In the genomic region with DNA sequence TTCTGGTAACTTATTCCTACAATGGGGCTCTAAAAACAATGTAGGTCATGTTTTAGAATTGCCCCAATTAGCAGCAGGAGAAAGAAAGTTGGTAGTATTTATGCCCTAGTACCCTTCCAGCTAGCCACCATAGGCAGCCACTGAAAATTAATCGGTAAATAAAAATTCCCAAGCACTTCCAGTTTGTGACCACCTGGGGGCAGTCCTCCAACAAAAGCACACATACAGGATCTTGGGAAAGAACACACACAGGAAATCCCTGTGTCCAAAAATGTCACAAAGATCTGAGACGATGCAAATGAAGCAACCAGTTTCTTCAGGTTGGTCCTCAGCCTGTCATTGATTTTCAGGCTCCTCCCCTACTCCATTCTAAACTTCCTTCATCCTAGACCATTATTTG, we compare ENCODE assay signal across 9 mouse cellular contexts.
DNase-seq lines count a peak whose midpoint lies in the region; ATAC-seq and TF ChIP-seq lines count a peak whose summit lies in the region.
"Had no signal": no experiment of that assay in that cellular context is flagged by ENCODE, and none has a peak within 500 bp of the region (broad histone marks: within the 10 kb centered on the region; RNA-seq: fewer than 3 reads in every experiment).

No protein-coding gene starts in this region.

- H3K36me3 ChIP-seq in forebrain, embryonic 11.5 days (ENCODE audit: control insufficient read depth, insufficient read depth, low read length): no peaks in the 10 kb centered on the region
- no peaks in the 10 kb centered on the region for H3K36me3 ChIP-seq in forebrain, embryonic 10.5 days (replicated peaks)
- no peaks in the 10 kb centered on the region for H3K36me3 ChIP-seq in lung, embryonic 14.5 days (ENCODE audit: insufficient read depth)
- H3K36me3 ChIP-seq: heart, embryonic 13.5 days had no signal

- no peak overlapping the region for H3K27ac ChIP-seq in forebrain, embryonic 11.5 days (ENCODE audit: low read depth, low read length)
- H3K27ac ChIP-seq in forebrain, embryonic 10.5 days: no peak overlapping the region
- no peak overlapping the region for H3K27ac ChIP-seq in lung, embryonic 14.5 days (ENCODE audit: low read depth)
- H3K27ac ChIP-seq: heart, embryonic 13.5 days had no signal

- ATAC-seq in forebrain, embryonic 11.5 days (replicated peaks; ENCODE audit: low FRiP score): peak; percentile 18
- no peak for ATAC-seq in lung, embryonic 14.5 days (ENCODE audit: insufficient read depth)

- DNase-seq in forebrain, embryonic 11.5 days (ENCODE audit: low spot score): peak; percentile 66
- no peak for DNase-seq in forebrain, embryonic 10.5 days (ENCODE audit: extremely low spot score, low spot score)
- peak; percentile 19 for DNase-seq in right cerebral cortex, adult 18-20 months
- DNase-seq in right cerebral cortex, postnatal 25 days: no peak
- DNase-seq in cerebellum, postnatal 25 days: peak; percentile 34 to 59
- peak; percentile 22 to 67 for DNase-seq in kidney, adult 8-10 months
- DNase-seq in lung, embryonic 14.5 days: peak; percentile 67
- peak; percentile 7 for DNase-seq in thymus, postnatal 0 days (ENCODE audit: low spot score)

- peak; percentile 65 for TF ChIP-seq CTCF in lung, embryonic 14.5 days (IDR thresholded peaks at IDR 0.05; ENCODE audit: low read depth)

- 51% methylated on average over 2 of the region's 2 CpGs for WGBS in forebrain, embryonic 11.5 days
- WGBS in forebrain, embryonic 10.5 days: 58% methylated on average over 2 of the region's 2 CpGs
- 36% methylated on average over 2 of the region's 2 CpGs for WGBS in lung, embryonic 14.5 days

- H3K4me1 ChIP-seq in forebrain, embryonic 11.5 days (replicated peaks; ENCODE audit: control insufficient read depth, insufficient read depth, low read length): no peaks in the 10 kb centered on the region
- H3K4me1 ChIP-seq in forebrain, embryonic 10.5 days: no peaks in the 10 kb centered on the region
- no peaks in the 10 kb centered on the region for H3K4me1 ChIP-seq in lung, embryonic 14.5 days (ENCODE audit: insufficient read depth)

- no peak overlapping the region for H3K4me3 ChIP-seq in forebrain, embryonic 11.5 days (ENCODE audit: low read depth, low read length)
- no peak overlapping the region for H3K4me3 ChIP-seq in forebrain, embryonic 10.5 days
- no peak overlapping the region for H3K4me3 ChIP-seq in lung, embryonic 14.5 days (ENCODE audit: low read depth, low read length)
- H3K4me3 ChIP-seq: heart, embryonic 13.5 days had no signal

- H3K27me3 ChIP-seq in forebrain, embryonic 11.5 days (ENCODE audit: control insufficient read depth, insufficient read depth, low read length): no peaks in the 10 kb centered on the region
- no peaks in the 10 kb centered on the region for H3K27me3 ChIP-seq in forebrain, embryonic 10.5 days (ENCODE audit: poor library complexity, severe bottlenecking)
- H3K27me3 ChIP-seq in lung, embryonic 14.5 days (ENCODE audit: insufficient read depth, low read length): no peaks in the 10 kb centered on the region
- H3K27me3 ChIP-seq: heart, embryonic 13.5 days had no signal

- H3K9ac ChIP-seq in forebrain, embryonic 11.5 days (ENCODE audit: low read length): no peak overlapping the region
- H3K9ac ChIP-seq in lung, embryonic 14.5 days: no peak overlapping the region
- H3K9ac ChIP-seq: heart, embryonic 13.5 days had no signal

- no peak overlapping the region for H3K4me2 ChIP-seq in forebrain, embryonic 11.5 days (ENCODE audit: low read depth, low read length, severe bottlenecking)
- no peak overlapping the region for H3K4me2 ChIP-seq in lung, embryonic 14.5 days
- H3K4me2 ChIP-seq: heart, embryonic 13.5 days had no signal

- H3K9me3 ChIP-seq in forebrain, embryonic 11.5 days (ENCODE audit: control insufficient read depth, low read length): no peaks in the 10 kb centered on the region
- H3K9me3 ChIP-seq in forebrain, embryonic 10.5 days: no peaks in the 10 kb centered on the region
- H3K9me3 ChIP-seq in lung, embryonic 14.5 days (ENCODE audit: low read depth, low read length): no peaks in the 10 kb centered on the region

Comparison
In these comparisons a context has a peak if more than half of its experiments do, and no peak if none do; other contexts are left out.
1. DNase-seq: peak in forebrain, embryonic 11.5 days (single experiment), right cerebral cortex, adult 18-20 months (single experiment), cerebellum, postnatal 25 days (2 of 2), kidney, adult 8-10 months (2 of 2), lung, embryonic 14.5 days (single experiment) and thymus, postnatal 0 days (single experiment); none in forebrain, embryonic 10.5 days (single experiment) and right cerebral cortex, postnatal 25 days (single experiment).